8 mouse cellular contexts compared by ENCODE assay signal in the genomic region with DNA sequence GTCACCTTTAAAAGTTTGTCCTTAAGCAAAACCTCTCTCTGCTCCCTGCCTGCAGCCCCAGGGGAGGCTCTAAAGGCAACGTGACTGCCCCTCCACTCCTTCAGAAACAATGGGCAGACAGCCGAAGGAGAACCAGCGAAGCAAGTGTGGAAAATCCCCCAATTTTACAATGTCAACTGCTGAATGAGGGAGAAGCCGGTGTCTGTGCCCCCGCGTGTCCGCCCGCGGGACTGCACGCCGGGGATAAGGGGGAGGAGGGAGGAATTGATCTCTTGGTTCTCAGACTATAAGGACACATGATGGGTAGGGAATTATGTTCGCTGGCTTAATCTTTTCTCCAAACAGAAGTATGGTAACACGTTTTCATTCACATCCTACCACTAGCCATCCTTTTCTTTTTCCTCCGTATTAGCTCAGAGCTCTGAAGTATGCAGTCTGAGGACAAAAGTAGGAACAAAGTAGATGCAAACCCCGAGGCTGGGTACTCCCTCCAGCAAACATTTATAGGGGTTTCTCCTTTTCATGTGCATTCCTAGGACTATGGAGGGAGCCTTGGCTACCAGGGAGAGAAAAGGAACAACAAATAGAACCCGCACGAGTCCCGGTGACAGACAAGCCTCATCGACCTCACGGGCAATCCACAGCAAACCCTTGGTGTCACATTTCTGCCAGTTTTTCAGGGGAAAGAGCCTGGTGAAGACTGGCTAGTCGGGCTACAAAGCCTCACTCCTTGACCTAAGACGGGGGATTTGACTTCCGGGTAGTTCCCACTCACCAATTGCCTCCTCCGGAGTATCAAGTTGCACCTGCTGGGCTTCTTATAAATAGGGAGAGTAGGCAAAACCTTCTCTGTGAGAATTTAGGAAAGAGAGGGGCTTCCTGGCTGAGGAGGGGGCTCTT. TPM values are rescaled to one million over a fixed set of nuclear protein-coding genes. Genes with fewer than 3 reads are reported as not detected.
A peak's percentile ranks its signal among the peaks of the same experiment; 100 is the strongest.
DNase-seq lines count a peak whose midpoint lies in the region; ATAC-seq and TF ChIP-seq lines count a peak whose summit lies in the region.

No protein-coding gene starts in this region.

- peak overlapping the region; percentile 31; the same call in 1 of the 2 replicates for H3K9ac ChIP-seq in forebrain, postnatal 0 days
- H3K9ac ChIP-seq in lung, embryonic 14.5 days = peak overlapping the region; percentile 33; the same call in 1 of the 2 replicates

- no peak for TF ChIP-seq POLR2A in cerebellum, adult 2 months (IDR thresholded peaks at IDR 0.05; ENCODE audit: borderline replicate concordance, insufficient read depth, low read length)

- peak overlapping the region; percentile 52 for H3K4me2 ChIP-seq in forebrain, postnatal 0 days (ENCODE audit: low read depth)
- H3K4me2 ChIP-seq in lung, embryonic 14.5 days = peak overlapping the region; percentile 56

- peak; percentile 78 for ATAC-seq in forebrain, postnatal 0 days
- ATAC-seq in lung, embryonic 14.5 days (ENCODE audit: insufficient read depth) = peak; percentile 59
- peak; percentile 77 for ATAC-seq in neutrophil, adult 5-6 weeks (ENCODE audit: extremely low read depth, insufficient number of reproducible peaks, low FRiP score, poor library complexity, severe bottlenecking)

- H3K27me3 ChIP-seq in cerebellum, adult 2 months (ENCODE audit: control insufficient read depth, insufficient read depth, low read length) = no peaks in the 10 kb centered on the region
- H3K27me3 ChIP-seq in forebrain, postnatal 0 days (ENCODE audit: insufficient read depth, low read length) = no peaks in the 10 kb centered on the region
- peaks cover 3% of the 10 kb centered on the region; the same call in 1 of the 2 replicates for H3K27me3 ChIP-seq in lung, embryonic 14.5 days (ENCODE audit: insufficient read depth, low read length)

- TF ChIP-seq CTCF in cerebellum, adult 2 months (IDR thresholded peaks at IDR 0.05; ENCODE audit: borderline replicate concordance, insufficient read depth, low read depth, low read length) = peak; percentile 94
- peak; percentile 96 for TF ChIP-seq CTCF in forebrain, postnatal 0 days (IDR thresholded peaks at IDR 0.05; ENCODE audit: low read depth)
- peak; percentile 92 for TF ChIP-seq CTCF in lung, embryonic 14.5 days (IDR thresholded peaks at IDR 0.05; ENCODE audit: low read depth)

- H3K27ac ChIP-seq in cerebellum, adult 2 months (ENCODE audit: insufficient read depth, low read length) = peak overlapping the region; percentile 41
- H3K27ac ChIP-seq in forebrain, postnatal 0 days (ENCODE audit: low read depth, low read length) = no peak overlapping the region
- H3K27ac ChIP-seq in lung, embryonic 14.5 days (ENCODE audit: low read depth) = peak overlapping the region; percentile 80

- H3K36me3 ChIP-seq in forebrain, postnatal 0 days (ENCODE audit: insufficient read depth) = no peaks in the 10 kb centered on the region
- no peaks in the 10 kb centered on the region for H3K36me3 ChIP-seq in lung, embryonic 14.5 days (ENCODE audit: insufficient read depth)

- peak overlapping the region; percentile 55 for H3K4me3 ChIP-seq in cerebellum, adult 2 months (replicated peaks; ENCODE audit: insufficient read depth, low read depth, low read length)
- peak overlapping the region; percentile 19 for H3K4me3 ChIP-seq in forebrain, postnatal 0 days (ENCODE audit: low read depth, low read length)
- peak overlapping the region; percentile 10; the same call in 1 of the 2 replicates for H3K4me3 ChIP-seq in lung, embryonic 14.5 days (ENCODE audit: low read depth, low read length)

- WGBS in cerebellum, adult 2 months = 2% methylated on average over 24 of the region's 24 CpGs
- WGBS in forebrain, postnatal 0 days = 2% methylated on average over 24 of the region's 24 CpGs
- WGBS in lung, embryonic 14.5 days = 1% methylated on average over 24 of the region's 24 CpGs

- H3K9me3 ChIP-seq in forebrain, postnatal 0 days (ENCODE audit: low read length) = no peaks in the 10 kb centered on the region
- no peaks in the 10 kb centered on the region for H3K9me3 ChIP-seq in lung, embryonic 14.5 days (ENCODE audit: low read depth, low read length)

- peaks cover 12% of the 10 kb centered on the region for H3K4me1 ChIP-seq in cerebellum, adult 2 months (ENCODE audit: control insufficient read depth, insufficient read depth, low read length)
- peaks cover 10% of the 10 kb centered on the region for H3K4me1 ChIP-seq in forebrain, postnatal 0 days (ENCODE audit: insufficient read depth)
- peaks cover 11% of the 10 kb centered on the region for H3K4me1 ChIP-seq in lung, embryonic 14.5 days (ENCODE audit: insufficient read depth)

- peak; percentile 85 for DNase-seq in MEL-GATA-1-ER (ENCODE audit: extremely low read depth, low read depth)
- DNase-seq in cerebellum, adult 2 months = peak; percentile 93 to 94
- DNase-seq in forebrain, postnatal 0 days = peak; percentile 94
- DNase-seq in heart, postnatal 4 days = peak; percentile 96
- peak; percentile 89 for DNase-seq in layer of hippocampus, adult 8-10 months (ENCODE audit: low spot score in 2 of 2)
- peak; percentile 95 for DNase-seq in lung, embryonic 14.5 days
- peak; percentile 84 for DNase-seq in testis, postnatal 14 days (ENCODE audit: low spot score)

RNA-seq across cellular contexts. Expression of a gene that starts 3.1 kb away (rescaled TPM):
- polyA plus RNA-seq in cerebellum, adult 2 months (2012; rRNA removed) = 69.8 and 70.5 TPM in 2 replicates
- total RNA-seq in forebrain, postnatal 0 days (2014; rRNA removed) = 52.5 and 61.1 TPM in 2 replicates
- polyA plus RNA-seq in forebrain, postnatal 0 days (2015; fragmentation: Nextera tagmentation; extraction: Ambion mirVana) = 13.9 and 16.6 TPM in 2 replicates
- 10 to 100 TPM; 30.0 to 33.3 TPM for total RNA-seq in heart, postnatal 4 days (2021)
- 10 to 100 TPM; 39.0 to 42.6 (median 40.2) TPM for total RNA-seq in layer of hippocampus, adult 8-10 months (2022)
- polyA plus RNA-seq in lung, embryonic 14.5 days (2014; fragmentation: Nextera tagmentation; extraction: Ambion mirVana) = 14.2 and 16.2 TPM in 2 replicates
- 12.7 and 14.1 TPM in 2 replicates for total RNA-seq in neutrophil, adult 5-6 weeks (2017)
